Comparison of ENCODE assay signal across 33 mouse cellular contexts in the genomic region with DNA sequence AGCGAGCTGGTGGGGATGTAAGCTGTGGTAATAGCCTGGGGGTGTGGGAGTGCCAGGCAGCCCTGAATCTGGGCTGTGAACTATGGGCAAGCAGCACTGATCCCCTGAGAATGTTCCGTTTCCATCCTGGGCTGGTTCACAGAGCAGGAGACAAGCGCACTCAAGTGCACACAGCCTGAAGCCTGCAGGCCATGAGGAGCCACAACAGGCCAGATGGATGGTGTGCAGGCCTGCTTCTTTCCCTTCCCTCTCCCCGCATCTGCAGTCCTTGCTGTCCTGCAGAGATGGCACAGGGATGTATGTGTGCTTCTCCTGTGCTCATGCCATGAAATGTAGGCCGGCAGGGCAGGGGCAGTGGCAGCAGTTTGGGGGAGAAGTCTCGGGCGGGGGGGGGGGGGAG. TPM values are rescaled to one million over a fixed set of nuclear protein-coding genes. Genes with fewer than 3 reads are reported as not detected.
DNase-seq lines count a peak whose midpoint lies in the region; ATAC-seq and TF ChIP-seq lines count a peak whose summit lies in the region.
"Had no signal": no experiment of that assay in that cellular context is flagged by ENCODE, and none has a peak within 500 bp of the region (broad histone marks: within the 10 kb centered on the region; RNA-seq: fewer than 3 reads in every experiment).

No protein-coding gene starts in this region.

- H3K27ac ChIP-seq in hindbrain, embryonic 12.5 days, result no peak overlapping the region
- H3K27ac ChIP-seq in hindbrain, embryonic 10.5 days, result no peak overlapping the region
- H3K27ac ChIP-seq in midbrain, embryonic 16.5 days (ENCODE audit: low read length), result no peak overlapping the region
- no peak overlapping the region for H3K27ac ChIP-seq in midbrain, embryonic 10.5 days (replicated peaks)
- H3K27ac ChIP-seq in ES-E14 (ENCODE audit: insufficient read depth, low read depth, low read length, poor library complexity, severe bottlenecking), result no peak overlapping the region
- H3K27ac ChIP-seq in lung, postnatal 0 days (ENCODE audit: low read length), result no peak overlapping the region
- H3K27ac ChIP-seq: embryonic facial prominence, embryonic 12.5 days; embryonic facial prominence, embryonic 15.5 days; gastrocnemius, adult 2 months; hindbrain, embryonic 15.5 days had no signal

- H3K4me1 ChIP-seq in hindbrain, embryonic 12.5 days, result no peaks in the 10 kb centered on the region
- no peaks in the 10 kb centered on the region for H3K4me1 ChIP-seq in hindbrain, embryonic 10.5 days (replicated peaks)
- no peaks in the 10 kb centered on the region for H3K4me1 ChIP-seq in midbrain, embryonic 16.5 days (ENCODE audit: control insufficient read depth, insufficient read depth, low read length)
- no peaks in the 10 kb centered on the region for H3K4me1 ChIP-seq in midbrain, embryonic 10.5 days
- H3K4me1 ChIP-seq in ES-E14 (ENCODE audit: control insufficient read depth in 2 of 2, insufficient read depth in 2 of 2, low read length in 2 of 2, poor library complexity in 1 of 2), result no peaks in the 10 kb centered on the region
- no peaks in the 10 kb centered on the region for H3K4me1 ChIP-seq in lung, postnatal 0 days (ENCODE audit: insufficient read depth, low read depth, low read length)
- H3K4me1 ChIP-seq: embryonic facial prominence, embryonic 12.5 days; embryonic facial prominence, embryonic 15.5 days; hindbrain, embryonic 15.5 days had no signal

- no peak overlapping the region for H3K9ac ChIP-seq in hindbrain, embryonic 12.5 days
- no peak overlapping the region for H3K9ac ChIP-seq in midbrain, embryonic 16.5 days (ENCODE audit: low read depth, low read length)
- 0 out of 2 replicates have a peak overlapping the region, but pooled peaks have one; percentile 4 for H3K9ac ChIP-seq in ES-E14 (ENCODE audit: insufficient read depth, low read depth, low read length, poor library complexity, severe bottlenecking)
- H3K9ac ChIP-seq in lung, postnatal 0 days (replicated peaks; ENCODE audit: low read depth), result no peak overlapping the region
- H3K9ac ChIP-seq: embryonic facial prominence, embryonic 12.5 days; embryonic facial prominence, embryonic 15.5 days; forebrain, postnatal 0 days; hindbrain, embryonic 15.5 days had no signal

- no peak for DNase-seq in hindbrain, embryonic 10.5 days (ENCODE audit: low spot score)
- DNase-seq in midbrain, embryonic 10.5 days (ENCODE audit: low spot score), result no peak
- DNase-seq in 3134 (ENCODE audit: extremely low read depth, insufficient read length, low spot score) (peak; percentile 4), ES-E14 (ENCODE audit: low read depth, low spot score) (no peak)
- DNase-seq in lung, postnatal 25 days (ENCODE audit: low spot score), result no peak
- no peak for DNase-seq in lung, postnatal 0 days (ENCODE audit: low spot score)
- DNase-seq: adrenal gland, adult 2 months; adrenal gland, postnatal 14 days; B cell, adult 2 months; cerebellum, adult 11 months; cerebellum, adult 2 months; cerebellum, adult 9-11 months; cerebellum, postnatal 25 days; forebrain, postnatal 0 days; gastrocnemius, adult 2 months; gastrocnemius, postnatal 14 days; heart, adult 11 months had no signal

- in situ Hi-C loops in ES-E14 (cut with MboI; ENCODE audit: low sequenced_read_pairs in 2 of 2, unreplicated experiment in 2 of 2), result no loop called here

- no peaks in the 10 kb centered on the region for H3K9me3 ChIP-seq in hindbrain, embryonic 12.5 days (replicated peaks)
- H3K9me3 ChIP-seq in hindbrain, embryonic 10.5 days, result no peaks in the 10 kb centered on the region
- no peaks in the 10 kb centered on the region for H3K9me3 ChIP-seq in midbrain, embryonic 16.5 days (replicated peaks; ENCODE audit: control insufficient read depth, low read length, poor library complexity, severe bottlenecking)
- H3K9me3 ChIP-seq in midbrain, embryonic 10.5 days (replicated peaks), result no peaks in the 10 kb centered on the region
- H3K9me3 ChIP-seq in ES-E14 (ENCODE audit: control insufficient read depth, insufficient read depth, low read depth, low read length), result no peaks in the 10 kb centered on the region
- H3K9me3 ChIP-seq in lung, postnatal 0 days (ENCODE audit: low read length), result no peaks in the 10 kb centered on the region
- H3K9me3 ChIP-seq: embryonic facial prominence, embryonic 12.5 days; embryonic facial prominence, embryonic 15.5 days; G1E; hindbrain, embryonic 15.5 days had no signal

- no peak overlapping the region for H3K4me2 ChIP-seq in hindbrain, embryonic 12.5 days (replicated peaks)
- no peak overlapping the region for H3K4me2 ChIP-seq in midbrain, embryonic 16.5 days (ENCODE audit: low read length)
- no peak overlapping the region for H3K4me2 ChIP-seq in lung, postnatal 0 days (replicated peaks; ENCODE audit: low read depth, low read length)
- H3K4me2 ChIP-seq: embryonic facial prominence, embryonic 12.5 days; embryonic facial prominence, embryonic 15.5 days; heart, embryonic 11.5 days; hindbrain, embryonic 15.5 days had no signal

- H3K4me3 ChIP-seq in hindbrain, embryonic 12.5 days, result no peak overlapping the region
- H3K4me3 ChIP-seq in hindbrain, embryonic 10.5 days, result no peak overlapping the region
- no peak overlapping the region for H3K4me3 ChIP-seq in midbrain, embryonic 16.5 days (ENCODE audit: low read depth, low read length)
- no peak overlapping the region for H3K4me3 ChIP-seq in midbrain, embryonic 10.5 days
- H3K4me3 ChIP-seq in ES-E14 (ENCODE audit: insufficient read depth in 1 of 2, low read depth in 1 of 2, low read length in 2 of 2, poor library complexity in 1 of 2, severe bottlenecking in 1 of 2), result peak overlapping the region; percentile 20 to 52; a peak in 3 of 4 replicates
- H3K4me3 ChIP-seq in lung, postnatal 0 days (ENCODE audit: low read depth, low read length), result no peak overlapping the region
- H3K4me3 ChIP-seq: embryonic facial prominence, embryonic 12.5 days; embryonic facial prominence, embryonic 15.5 days; gastrocnemius, adult 2 months; hindbrain, embryonic 15.5 days had no signal

- ATAC-seq in hindbrain, embryonic 12.5 days (ENCODE audit: low FRiP score), result 0 out of 2 replicates have a peak, but pooled peaks have one; percentile 52
- 0 out of 2 replicates have a peak, but pooled peaks have one; percentile 5 for ATAC-seq in midbrain, embryonic 16.5 days
- ATAC-seq in lung, postnatal 0 days, result no peak
- ATAC-seq: forebrain, embryonic 14.5 days; forebrain, postnatal 0 days; Patski had no signal

- no peak for TF ChIP-seq CTCF in lung, postnatal 0 days (IDR thresholded peaks at IDR 0.05)

- WGBS in hindbrain, embryonic 12.5 days, result 63% methylated on average over 5 of the region's 7 CpGs
- WGBS in hindbrain, embryonic 10.5 days, result 61% methylated on average over 6 of the region's 7 CpGs
- WGBS in midbrain, embryonic 16.5 days, result 72% methylated on average over 5 of the region's 7 CpGs
- WGBS in midbrain, embryonic 10.5 days, result 76% methylated on average over 7 of the region's 7 CpGs
- WGBS in lung, postnatal 0 days, result 54% methylated on average over 5 of the region's 7 CpGs

- H3K27me3 ChIP-seq in hindbrain, embryonic 12.5 days, result no peaks in the 10 kb centered on the region
- no peaks in the 10 kb centered on the region for H3K27me3 ChIP-seq in hindbrain, embryonic 10.5 days (ENCODE audit: insufficient read depth, poor library complexity, severe bottlenecking)
- H3K27me3 ChIP-seq in midbrain, embryonic 16.5 days (ENCODE audit: control insufficient read depth, insufficient read depth, low read depth, low read length), result no peaks in the 10 kb centered on the region
- no peaks in the 10 kb centered on the region for H3K27me3 ChIP-seq in midbrain, embryonic 10.5 days (ENCODE audit: low read depth, poor library complexity, severe bottlenecking)
- no peaks in the 10 kb centered on the region for H3K27me3 ChIP-seq in lung, postnatal 0 days (replicated peaks; ENCODE audit: insufficient read depth, low read length)
- H3K27me3 ChIP-seq: CH12.LX; embryonic facial prominence, embryonic 12.5 days; embryonic facial prominence, embryonic 15.5 days; hindbrain, embryonic 15.5 days had no signal

- no peak for TF ChIP-seq EP300 in lung, postnatal 0 days (IDR thresholded peaks at IDR 0.05)

- no peaks in the 10 kb centered on the region for H3K36me3 ChIP-seq in hindbrain, embryonic 12.5 days
- no peaks in the 10 kb centered on the region for H3K36me3 ChIP-seq in hindbrain, embryonic 10.5 days
- no peaks in the 10 kb centered on the region for H3K36me3 ChIP-seq in midbrain, embryonic 16.5 days (ENCODE audit: control insufficient read depth, insufficient read depth, low read length)
- H3K36me3 ChIP-seq in midbrain, embryonic 10.5 days, result no peaks in the 10 kb centered on the region
- no peaks in the 10 kb centered on the region for H3K36me3 ChIP-seq in ES-E14 (ENCODE audit: control insufficient read depth, insufficient read depth, low read length, poor library complexity, severe bottlenecking)
- H3K36me3 ChIP-seq in lung, postnatal 0 days (ENCODE audit: insufficient read depth, low read length), result no peaks in the 10 kb centered on the region
- H3K36me3 ChIP-seq: embryonic facial prominence, embryonic 12.5 days; embryonic facial prominence, embryonic 15.5 days; G1E; hindbrain, embryonic 15.5 days had no signal

TF ChIP-seq in ES-E14, 5 proteins besides CTCF, POLR2A, EP300 and RAD21:
- TF ChIP-seq MAFK (IDR thresholded peaks at IDR 0.05; ENCODE audit: insufficient read depth, low read depth, low read length), result no peak
- no peak for TF ChIP-seq ZNF384 (IDR thresholded peaks at IDR 0.05; ENCODE audit: low read depth, low read length)
- TF ChIP-seq HCFC1 (IDR thresholded peaks at IDR 0.05; ENCODE audit: borderline replicate concordance, insufficient read depth, low read length), result no peak
- TF ChIP-seq ZC3H11A (IDR thresholded peaks at IDR 0.05; ENCODE audit: borderline replicate concordance, low read depth, low read length), result no peak
- TF ChIP-seq CHD2 (IDR thresholded peaks at IDR 0.05; ENCODE audit: low read depth, low read length), result no peak

RNA-seq across cellular contexts. Expression of gene 4931423N10Rik, which starts 17.9 kb away (rescaled TPM):
- polyA plus RNA-seq in hindbrain, embryonic 12.5 days (2016; fragmentation: Nextera tagmentation; extraction: Ambion mirVana), result not detected in 2 replicates
- polyA plus RNA-seq in hindbrain, embryonic 10.5 days (2016; fragmentation: Nextera tagmentation; extraction: Ambion mirVana), result not detected in 2 replicates
- polyA plus RNA-seq in midbrain, embryonic 16.5 days (2015; fragmentation: Nextera tagmentation; extraction: Ambion mirVana), result 0.22 TPM in 1 of 2 replicates, not detected in the other
- polyA plus RNA-seq in midbrain, embryonic 10.5 days (2016; fragmentation: Nextera tagmentation; extraction: Ambion mirVana), result not detected in 2 replicates
- total RNA-seq in ES-E14 (2012; rRNA removed), result 0.26 TPM in 1 of 2 replicates, not detected in the other
- not detected in 2 replicates for polyA plus RNA-seq in lung, postnatal 0 days (2015; fragmentation: Nextera tagmentation; extraction: Ambion mirVana)
- total RNA-seq: adrenal gland, adult 2 months; adrenal gland, postnatal 14 days; CH12.LX; common myeloid progenitor, adult 5-6 weeks; gastrocnemius, adult 2 months; gastrocnemius, postnatal 14 days; gastrocnemius, postnatal 4 days; heart, postnatal 25 days; hematopoietic stem cell, adult 5-6 weeks had no signal
- polyA plus RNA-seq: adrenal gland, adult 2 months; embryonic facial prominence, embryonic 12.5 days; embryonic facial prominence, embryonic 15.5 days; G1E; heart, embryonic 11.5 days; heart, embryonic 14.5 days; heart, postnatal 0 days; Patski had no signal

Comparison
In these comparisons a context has a peak if more than half of its experiments do, and no peak if none do; other contexts are left out.
1. H3K4me3 ChIP-seq: peak in ES-E14 (2 of 2); none in hindbrain, embryonic 12.5 days (single experiment), hindbrain, embryonic 10.5 days (single experiment), midbrain, embryonic 16.5 days (single experiment), midbrain, embryonic 10.5 days (single experiment) and lung, postnatal 0 days (single experiment).